Mouse (Mus musculus) embryonic facial prominence, embryonic 13.5 days (tissue): ENCODE measurements at regions not wholly inside any gene's neighbourhood (a gene's known extent, or its start where the extent isn't known, plus 50 kb on each side); places are given as distances from the start of the nearest gene placed in this dataset.

Experiments used
- ATAC-seq: fragments of 200-750 bp; cut with Nextera tagmentation; 2 replicates; pipeline ENCODE4 v1.8.0; 2017; ENCODE audit warnings: low read depth; ENCODE audit not compliant: insufficient number of reproducible peaks, insufficient read depth, low FRiP score, low TSS enrichment
- H3K27ac ChIP-seq: fragments of 300-500 bp; sonication (generic); 2 replicates; pipeline ENCODE4 v1.5.1; 2015; ENCODE audit warnings: moderate library complexity, mild to moderate bottlenecking, inconsistent platforms
- H3K27me3 ChIP-seq: fragments of 300-500 bp; sonication (generic); 2 replicates; pipeline ENCODE4 v1.6.1; 2015; ENCODE audit warnings: mild to moderate bottlenecking, inconsistent platforms
- H3K36me3 ChIP-seq: fragments of 300-500 bp; sonication (generic); 2 replicates; pipeline ENCODE4 v1.6.1; 2015; ENCODE audit warnings: mild to moderate bottlenecking, inconsistent platforms
- H3K4me1 ChIP-seq: fragments of 300-500 bp; sonication (generic); 2 replicates; pipeline ENCODE4 v1.6.1; 2015; ENCODE audit warnings: inconsistent platforms
- H3K4me2 ChIP-seq: fragments of 300-500 bp; sonication (generic); 2 replicates; pipeline ENCODE4 v1.6.1; 2015; ENCODE audit warnings: moderate library complexity, mild to moderate bottlenecking, inconsistent platforms
- H3K4me3 ChIP-seq: fragments of 300-500 bp; sonication (generic); 2 replicates; pipeline ENCODE4 v1.5.1; 2015; ENCODE audit warnings: mild to moderate bottlenecking, inconsistent platforms
- H3K9ac ChIP-seq: fragments of 300-500 bp; sonication (generic); 2 replicates; pipeline ENCODE4 v1.6.1; 2015; ENCODE audit warnings: mild to moderate bottlenecking, inconsistent platforms
- H3K9me3 ChIP-seq: fragments of 300-500 bp; sonication (generic); 2 replicates; pipeline ENCODE4 v1.6.1; 2016; ENCODE audit warnings: inconsistent platforms
- WGBS: fragments of 180-500 bp; shearing (Covaris S2); methylation state at CpG from one replicate; pipeline ENCODE4 v1.1.7; 2015; ENCODE audit warnings: mixed read lengths; 5-methylcytosine and 5-hydroxymethylcytosine counted together

- no peak overlapping the region for H3K27ac ChIP-seq
- no peak overlapping the region for H3K4me2 ChIP-seq
- no peak for ATAC-seq
- peaks cover 18% of the 10 kb centered on the region for H3K4me1 ChIP-seq
- no peaks in the 10 kb centered on the region for H3K36me3 ChIP-seq
- H3K9ac ChIP-seq, result no peak overlapping the region
- no peak overlapping the region for H3K4me3 ChIP-seq
- H3K9me3 ChIP-seq, result no peaks in the 10 kb centered on the region
- 43% methylated on average over 2 of the region's 2 CpGs for WGBS
- no peaks in the 10 kb centered on the region for H3K27me3 ChIP-seq
These were observed 56.8 kb downstream of the Fam110c start for GRCm38 (mm10) chr12:31130434-31130833.

- Histone ChIP-seq H3K9ac (no peak overlapping the region), H3K4me3 (no peak overlapping the region), H3K27me3 (no peaks in the 10 kb centered on the region), H3K4me1 (peaks cover 27% of the 10 kb centered on the region), H3K4me2 (no peak overlapping the region), H3K36me3 (no peaks in the 10 kb centered on the region), H3K27ac (peak overlapping the region; percentile 60), H3K9me3 (no peaks in the 10 kb centered on the region)
- 27% methylated on average over 6 of the region's 6 CpGs for WGBS
- ATAC-seq, result no peak
These were observed 60.9 kb downstream of the Fam110c start for GRCm38 (mm10) chr12:31134465-31134992.

GRCm38 (mm10) chr12:31136364-31136763 lies 62.7 kb downstream of the Fam110c start:
- Histone ChIP-seq H3K4me2 (no peak overlapping the region), H3K27ac (no peak overlapping the region), H3K9me3 (no peaks in the 10 kb centered on the region), H3K27me3 (no peaks in the 10 kb centered on the region), H3K4me3 (no peak overlapping the region), H3K36me3 (no peaks in the 10 kb centered on the region), H3K9ac (no peak overlapping the region), H3K4me1 (peaks cover 22% of the 10 kb centered on the region)
- ATAC-seq, result no peak
- 78% methylated on average over 10 of the region's 10 CpGs for WGBS

GRCm38 (mm10) chr12:31136911-31137310 lies 63.2 kb downstream of the Fam110c start:
- ATAC-seq, result no peak
- Histone ChIP-seq H3K4me1 (peaks cover 19% of the 10 kb centered on the region), H3K27me3 (no peaks in the 10 kb centered on the region), H3K27ac (no peak overlapping the region), H3K36me3 (no peaks in the 10 kb centered on the region), H3K4me3 (no peak overlapping the region), H3K9ac (no peak overlapping the region), H3K9me3 (no peaks in the 10 kb centered on the region), H3K4me2 (no peak overlapping the region)
- WGBS, result 28% methylated on average over 3 of the region's 3 CpGs

- no peak overlapping the region for H3K27ac ChIP-seq
- 34% methylated on average over 5 of the region's 5 CpGs for WGBS
- no peak overlapping the region for H3K4me2 ChIP-seq
- H3K9ac ChIP-seq, result no peak overlapping the region
- H3K4me3 ChIP-seq, result no peak overlapping the region
- no peaks in the 10 kb centered on the region for H3K27me3 ChIP-seq
- H3K36me3 ChIP-seq, result no peaks in the 10 kb centered on the region
- peaks cover 19% of the 10 kb centered on the region for H3K4me1 ChIP-seq
- no peak for ATAC-seq
- H3K9me3 ChIP-seq, result no peaks in the 10 kb centered on the region
These were observed 63.8 kb downstream of the Fam110c start for GRCm38 (mm10) chr12:31137431-31137830.

GRCm38 (mm10) chr12:31139853-31140252 lies 66.2 kb downstream of the Fam110c start:
- WGBS, result 68% methylated on average over 4 of the region's 4 CpGs

GRCm38 (mm10) chr12:31143266-31143665 lies 69.6 kb downstream of the Fam110c start:
- H3K4me3 ChIP-seq, result no peak overlapping the region
- H3K36me3 ChIP-seq, result no peaks in the 10 kb centered on the region
- no peaks in the 10 kb centered on the region for H3K27me3 ChIP-seq
- no peaks in the 10 kb centered on the region for H3K9me3 ChIP-seq
- 83% methylated on average over 6 of the region's 6 CpGs for WGBS
- peaks cover 11% of the 10 kb centered on the region; the same call in 1 of the 2 replicates for H3K4me1 ChIP-seq
- H3K27ac ChIP-seq, result no peak overlapping the region
- no peak overlapping the region for H3K9ac ChIP-seq
- no peak for ATAC-seq
- H3K4me2 ChIP-seq, result no peak overlapping the region

More at GRCm38 (mm10) chr12:31139853-31140252, 66.2 kb downstream of the Fam110c start:
- H3K4me1 ChIP-seq, result peaks cover 10% of the 10 kb centered on the region; the same call in 1 of the 2 replicates
- H3K4me2 ChIP-seq, result no peak overlapping the region
- H3K4me3 ChIP-seq, result no peak overlapping the region
- no peak overlapping the region for H3K27ac ChIP-seq
- no peaks in the 10 kb centered on the region for H3K36me3 ChIP-seq
- no peak overlapping the region for H3K9ac ChIP-seq
- ATAC-seq, result no peak
- H3K9me3 ChIP-seq, result no peaks in the 10 kb centered on the region
- no peaks in the 10 kb centered on the region for H3K27me3 ChIP-seq

- H3K9me3 ChIP-seq, result no peaks in the 10 kb centered on the region
- ATAC-seq, result no peak
- no peaks in the 10 kb centered on the region for H3K27me3 ChIP-seq
- WGBS, result 76% methylated on average over 3 of the region's 3 CpGs
- no peak overlapping the region for H3K4me2 ChIP-seq
- no peak overlapping the region for H3K9ac ChIP-seq
- H3K36me3 ChIP-seq, result no peaks in the 10 kb centered on the region
- H3K4me3 ChIP-seq, result no peak overlapping the region
- peaks cover 17% of the 10 kb centered on the region; the same call in 1 of the 2 replicates for H3K4me1 ChIP-seq
- H3K27ac ChIP-seq, result no peak overlapping the region
These were observed 71.5 kb downstream of the Fam110c start for GRCm38 (mm10) chr12:31145032-31145781.

GRCm38 (mm10) chr12:31148417-31149356 lies 75.0 kb downstream of the Fam110c start:
- peaks cover 17% of the 10 kb centered on the region; the same call in 1 of the 2 replicates for H3K4me1 ChIP-seq
- 43% methylated on average over 11 of the region's 11 CpGs for WGBS
- no peaks in the 10 kb centered on the region for H3K27me3 ChIP-seq
- no peak for ATAC-seq
- H3K4me3 ChIP-seq, result no peak overlapping the region
- H3K4me2 ChIP-seq, result no peak overlapping the region
- no peak overlapping the region for H3K27ac ChIP-seq
- H3K9ac ChIP-seq, result no peak overlapping the region
- H3K9me3 ChIP-seq, result no peaks in the 10 kb centered on the region
- H3K36me3 ChIP-seq, result no peaks in the 10 kb centered on the region

- Histone ChIP-seq H3K36me3 (no peaks in the 10 kb centered on the region), H3K4me3 (no peak overlapping the region), H3K9me3 (no peaks in the 10 kb centered on the region), H3K27ac (no peak overlapping the region), H3K4me1 (peaks cover under 1% of the 10 kb centered on the region; the same call in 1 of the 2 replicates), H3K9ac (no peak overlapping the region), H3K4me2 (no peak overlapping the region), H3K27me3 (no peaks in the 10 kb centered on the region)
- 77% methylated on average over 2 of the region's 2 CpGs for WGBS
- ATAC-seq, result no peak
These were observed 80.1 kb downstream of the Fam110c start for GRCm38 (mm10) chr12:31153720-31154119.

- no peak overlapping the region for H3K4me3 ChIP-seq
These were observed 80.9 kb downstream of the Fam110c start for GRCm38 (mm10) chr12:31154608-31155011.

More at GRCm38 (mm10) chr12:31154608-31155011, 80.9 kb downstream of the Fam110c start:
- Histone ChIP-seq H3K36me3 (no peaks in the 10 kb centered on the region), H3K9me3 (no peaks in the 10 kb centered on the region), H3K4me2 (no peak overlapping the region), H3K27ac (no peak overlapping the region), H3K9ac (no peak overlapping the region), H3K27me3 (no peaks in the 10 kb centered on the region), H3K4me1 (0 out of 2 replicates have a peak, but pooled peaks cover 3% of the 10 kb centered on the region)
- WGBS, result 60% methylated on average over 5 of the region's 5 CpGs
- ATAC-seq, result no peak
